Mouse (Mus musculus): ENCODE measurements at regions not wholly inside any gene's neighbourhood (a gene's known extent, or its start where the extent isn't known, plus 50 kb on each side); places are given as distances from the start of the nearest gene placed in this dataset.

GRCm38 (mm10) chr12:15912491-15912890, 95.8 kb upstream of the Trib2 start:
- TF ChIP-seq POLR2A (IDR thresholded peaks at IDR 0.05; ENCODE audit: borderline replicate concordance, control insufficient read depth, low read depth, low read length), result no peak
- no peak for TF ChIP-seq CTCF (IDR thresholded peaks at IDR 0.05; ENCODE audit: control insufficient read depth, insufficient read depth, low read length)
